Mouse (Mus musculus) bone marrow, adult 2 months (tissue): Measurements from ENCODE around the gene Adcy7.

ENCODE experiments used
- CTCF ChIP-seq: fragments of 200-500 bp; IDR thresholded peaks from 2 replicates; pipeline ENCODE4 v1.5.1; 2011; ENCODE audit warnings: low read length, control low read depth; ENCODE audit not compliant: control insufficient read depth, insufficient read depth
- POLR2A ChIP-seq: fragments of 200-500 bp; IDR thresholded peaks from 2 replicates; pipeline ENCODE4 v1.6.1; 2011; ENCODE audit warnings: low read depth, mild to moderate bottlenecking, control low read depth, low read length, borderline replicate concordance; ENCODE audit not compliant: control insufficient read depth

GRCm38 (mm10) chr8:88362446-88363150 lies 90.4 kb downstream of the Adcy7 start:
- no peak for TF ChIP-seq POLR2A
- no peak for TF ChIP-seq CTCF
